Mouse (Mus musculus) neural tube, embryonic 15.5 days (tissue): Measurements from ENCODE around the gene 4930469K13Rik. TPM values are rescaled to one million over a fixed set of nuclear protein-coding genes. Genes with fewer than 3 reads are reported as not detected.

Experiments
- ATAC-seq: fragments of 200-750 bp; cut with Nextera tagmentation; 2 replicates; pipeline ENCODE4 v1.8.0; 2017; ENCODE audit warnings: mild to moderate bottlenecking, moderate TSS enrichment, moderate library complexity; ENCODE audit not compliant: low FRiP score
- H3K27ac ChIP-seq: fragments of 300-500 bp; sonication (generic); replicated peaks from 2 replicates; pipeline ENCODE4 v1.5.1; 2015; ENCODE audit warnings: mild to moderate bottlenecking, inconsistent platforms
- H3K27me3 ChIP-seq: fragments of 300-500 bp; sonication (generic); replicated peaks from 2 replicates; pipeline ENCODE4 v1.6.1; 2015; ENCODE audit warnings: inconsistent platforms
- H3K36me3 ChIP-seq: fragments of 300-500 bp; sonication (generic); 2 replicates; pipeline ENCODE4 v1.6.1; 2015; ENCODE audit warnings: inconsistent platforms
- H3K4me1 ChIP-seq: fragments of 300-500 bp; sonication (generic); 2 replicates; pipeline ENCODE4 v1.6.1; 2015; ENCODE audit warnings: inconsistent platforms
- H3K4me2 ChIP-seq: fragments of 300-500 bp; sonication (generic); 2 replicates; pipeline ENCODE4 v1.6.1; 2015; ENCODE audit warnings: inconsistent platforms, mild to moderate bottlenecking, moderate library complexity
- H3K4me3 ChIP-seq: fragments of 300-500 bp; sonication (generic); replicated peaks from 2 replicates; pipeline ENCODE4 v1.5.1; 2015; ENCODE audit warnings: mild to moderate bottlenecking, inconsistent platforms
- H3K9ac ChIP-seq: fragments of 300-500 bp; sonication (generic); replicated peaks from 2 replicates; pipeline ENCODE4 v1.6.1; 2015; ENCODE audit warnings: mild to moderate bottlenecking, inconsistent platforms
- H3K9me3 ChIP-seq: fragments of 300-500 bp; sonication (generic); replicated peaks from 2 replicates; pipeline ENCODE4 v1.6.1; 2016; ENCODE audit warnings: inconsistent platforms
- WGBS: fragments of 180-500 bp; shearing (Covaris S2); methylation state at CpG from one replicate; pipeline ENCODE4 v1.1.7; 2015; ENCODE audit warnings: mixed read lengths; 5-methylcytosine and 5-hydroxymethylcytosine counted together
- polyA plus RNA-seq: library from polyadenylated mRNA; unstranded; fragments of >200 nt; fragmentation: Nextera tagmentation; extraction: Ambion mirVana; gene quantifications from 2 replicates; pipeline ENCODE4 v1.2.1, GENCODE M21; 2015

4930469K13Rik gene
- polyA plus RNA-seq, 1 experiment from 2014 or later: 24.1 TPM

- Histone ChIP-seq H3K9ac (no peak overlapping the region), H3K27me3 (no peaks in the 10 kb centered on the region), H3K4me2 (no peak overlapping the region), H3K27ac (no peak overlapping the region), H3K9me3 (no peaks in the 10 kb centered on the region), H3K4me3 (no peak overlapping the region), H3K4me1 (peaks cover 2% of the 10 kb centered on the region; the same call in 1 of the 2 replicates), H3K36me3 (no peaks in the 10 kb centered on the region)
- no peak for ATAC-seq
- WGBS: 92% methylated on average over 5 of the region's 5 CpGs
Observed at GRCm38 (mm10) chr11:34034008-34034505, 64.3 kb downstream of the 4930469K13Rik start.

- 73% methylated on average over 8 of the region's 8 CpGs for WGBS
- Histone ChIP-seq H3K9ac (no peak overlapping the region), H3K4me2 (no peak overlapping the region), H3K27me3 (no peaks in the 10 kb centered on the region), H3K27ac (no peak overlapping the region), H3K4me3 (no peak overlapping the region), H3K36me3 (no peaks in the 10 kb centered on the region), H3K9me3 (no peaks in the 10 kb centered on the region), H3K4me1 (peaks cover 8% of the 10 kb centered on the region; the same call in 1 of the 2 replicates)
- no peak for ATAC-seq
Observed at GRCm38 (mm10) chr11:34031015-34031805, 67.1 kb downstream of the 4930469K13Rik start.

- H3K27me3 ChIP-seq: no peaks in the 10 kb centered on the region
- WGBS: 66% methylated on average over 5 of the region's 5 CpGs
Observed at GRCm38 (mm10) chr11:34029658-34030057, 68.7 kb downstream of the 4930469K13Rik start.

GRCm38 (mm10) chr11:34025091-34025490 lies 73.3 kb downstream of the 4930469K13Rik start:
- ATAC-seq: no peak
- WGBS: 94% methylated on average over 1 of the region's 1 CpGs
- Histone ChIP-seq H3K27ac (no peak overlapping the region), H3K4me3 (no peak overlapping the region), H3K4me1 (peaks cover 8% of the 10 kb centered on the region; the same call in 1 of the 2 replicates), H3K4me2 (no peak overlapping the region), H3K36me3 (no peaks in the 10 kb centered on the region), H3K9me3 (no peaks in the 10 kb centered on the region), H3K27me3 (no peaks in the 10 kb centered on the region), H3K9ac (no peak overlapping the region)

More at GRCm38 (mm10) chr11:34029658-34030057, 68.7 kb downstream of the 4930469K13Rik start:
- no peak overlapping the region for H3K4me2 ChIP-seq
- ATAC-seq: no peak
- H3K27ac ChIP-seq: no peak overlapping the region
- H3K9ac ChIP-seq: no peak overlapping the region
- peaks cover 8% of the 10 kb centered on the region; the same call in 1 of the 2 replicates for H3K4me1 ChIP-seq
- no peak overlapping the region for H3K4me3 ChIP-seq
- H3K36me3 ChIP-seq: no peaks in the 10 kb centered on the region
- H3K9me3 ChIP-seq: no peaks in the 10 kb centered on the region

GRCm38 (mm10) chr11:34012007-34012652 lies 86.2 kb downstream of the 4930469K13Rik start:
- no peak overlapping the region for H3K4me2 ChIP-seq
- H3K9ac ChIP-seq: no peak overlapping the region
- ATAC-seq: no peak
- no peaks in the 10 kb centered on the region for H3K27me3 ChIP-seq
- no peaks in the 10 kb centered on the region for H3K4me1 ChIP-seq
- no peak overlapping the region for H3K27ac ChIP-seq
- H3K4me3 ChIP-seq: no peak overlapping the region
- WGBS: 82% methylated on average over 6 of the region's 6 CpGs
- H3K36me3 ChIP-seq: no peaks in the 10 kb centered on the region
- H3K9me3 ChIP-seq: no peaks in the 10 kb centered on the region

GRCm38 (mm10) chr11:34010859-34011172 lies 87.5 kb downstream of the 4930469K13Rik start:
- no peak overlapping the region for H3K9ac ChIP-seq
- H3K36me3 ChIP-seq: no peaks in the 10 kb centered on the region
- no peak overlapping the region for H3K27ac ChIP-seq
- no peak for ATAC-seq
- H3K4me1 ChIP-seq: no peaks in the 10 kb centered on the region
- no peaks in the 10 kb centered on the region for H3K9me3 ChIP-seq
- 82% methylated on average over 4 of the region's 4 CpGs for WGBS
- H3K27me3 ChIP-seq: no peaks in the 10 kb centered on the region
- no peak overlapping the region for H3K4me2 ChIP-seq
- H3K4me3 ChIP-seq: no peak overlapping the region

- WGBS: 79% methylated on average over 7 of the region's 7 CpGs
- H3K27ac ChIP-seq: no peak overlapping the region
- no peaks in the 10 kb centered on the region for H3K4me1 ChIP-seq
- H3K36me3 ChIP-seq: no peaks in the 10 kb centered on the region
- no peak overlapping the region for H3K4me2 ChIP-seq
- H3K9ac ChIP-seq: no peak overlapping the region
- H3K9me3 ChIP-seq: no peaks in the 10 kb centered on the region
- no peak for ATAC-seq
- no peak overlapping the region for H3K4me3 ChIP-seq
- H3K27me3 ChIP-seq: no peaks in the 10 kb centered on the region
Observed at GRCm38 (mm10) chr11:34010133-34010858, 88.1 kb downstream of the 4930469K13Rik start.

- H3K9ac ChIP-seq: no peak overlapping the region
- no peak overlapping the region; the same call in 1 of the 2 replicates for H3K27ac ChIP-seq
- 73% methylated on average over 12 of the region's 12 CpGs for WGBS
- H3K36me3 ChIP-seq: no peaks in the 10 kb centered on the region
- H3K27me3 ChIP-seq: no peaks in the 10 kb centered on the region
- no peak overlapping the region for H3K4me3 ChIP-seq
- no peaks in the 10 kb centered on the region for H3K4me1 ChIP-seq
- no peak overlapping the region for H3K4me2 ChIP-seq
- no peaks in the 10 kb centered on the region for H3K9me3 ChIP-seq
- no peak for ATAC-seq
Observed at GRCm38 (mm10) chr11:34009316-34010087, 88.9 kb downstream of the 4930469K13Rik start.

- 49% methylated on average over 9 of the region's 9 CpGs for WGBS
- H3K9ac ChIP-seq: no peak overlapping the region
- peak; percentile 56; the same call in 1 of the 2 replicates for ATAC-seq
Observed at GRCm38 (mm10) chr11:34008702-34009101, 89.7 kb downstream of the 4930469K13Rik start.

GRCm38 (mm10) chr11:34008214-34008613 lies 90.1 kb downstream of the 4930469K13Rik start:
- Histone ChIP-seq H3K27me3 (no peaks in the 10 kb centered on the region), H3K4me2 (no peak overlapping the region), H3K9me3 (no peaks in the 10 kb centered on the region), H3K9ac (no peak overlapping the region), H3K4me1 (no peaks in the 10 kb centered on the region), H3K36me3 (no peaks in the 10 kb centered on the region), H3K27ac (no peak overlapping the region), H3K4me3 (no peak overlapping the region)
- no peak for ATAC-seq
- WGBS: 87% methylated on average over 11 of the region's 11 CpGs

More at GRCm38 (mm10) chr11:34008702-34009101, 89.7 kb downstream of the 4930469K13Rik start:
- Histone ChIP-seq H3K4me3 (no peak overlapping the region), H3K27ac (no peak overlapping the region), H3K27me3 (no peaks in the 10 kb centered on the region), H3K4me2 (no peak overlapping the region), H3K9me3 (no peaks in the 10 kb centered on the region), H3K36me3 (no peaks in the 10 kb centered on the region), H3K4me1 (no peaks in the 10 kb centered on the region)

GRCm38 (mm10) chr11:34007616-34008015 lies 90.7 kb downstream of the 4930469K13Rik start:
- Histone ChIP-seq H3K4me3 (no peak overlapping the region), H3K9ac (no peak overlapping the region), H3K4me1 (no peaks in the 10 kb centered on the region), H3K4me2 (no peak overlapping the region), H3K27ac (no peak overlapping the region), H3K36me3 (no peaks in the 10 kb centered on the region), H3K9me3 (no peaks in the 10 kb centered on the region), H3K27me3 (no peaks in the 10 kb centered on the region)
- WGBS: 92% methylated on average over 2 of the region's 2 CpGs
- no peak for ATAC-seq
